Mouse (Mus musculus) CH12.LX (cell line): Measurements from ENCODE around the gene Cd7. TPM values are rescaled to one million over a fixed set of nuclear protein-coding genes. Genes with fewer than 3 reads are reported as not detected.

Experiments used
- DNase-seq: peaks from one replicate; pipeline ENCODE4 v3.0.0-alpha.2; 2013; ENCODE audit errors: extremely low read depth
- H3K27ac ChIP-seq: 2 replicates; pipeline ENCODE4 v1.5.1; 2012; ENCODE audit warnings: low read depth, mild to moderate bottlenecking, control low read depth, moderate library complexity; ENCODE audit not compliant: insufficient read depth
- H3K27me3 ChIP-seq: replicated peaks from 2 replicates; pipeline ENCODE3; 2012; ENCODE audit warnings: inconsistent platforms
- H3K36me3 ChIP-seq, 2 experiments: replicated peaks in 1 of 2; 2 replicates each; pipeline versions ENCODE3 to v1.6.1; 2012; ENCODE audit warnings: inconsistent platforms in 1 of 2, low read length in 1 of 2, mild to moderate bottlenecking in 1 of 2, mixed read lengths in 1 of 2, moderate library complexity in 1 of 2; ENCODE audit not compliant: control insufficient read depth in 1 of 2, insufficient read depth in 1 of 2
- H3K4me1 ChIP-seq, 2 experiments: 2 replicates each; pipeline ENCODE4 v1.6.1; 2012; ENCODE audit warnings: inconsistent platforms in 1 of 2, moderate library complexity in 1 of 2; ENCODE audit not compliant: insufficient read depth in 2 of 2, control insufficient read depth in 1 of 2
- H3K4me2 ChIP-seq: 2 replicates; pipeline ENCODE4 v1.6.1; 2012; ENCODE audit warnings: low read depth, mild to moderate bottlenecking, control low read depth; ENCODE audit not compliant: poor library complexity, insufficient read depth, severe bottlenecking
- H3K4me3 ChIP-seq, 3 experiments: fragments of 150-350 bp in 1 of 3; sonication (generic) in 1 of 3; replicated peaks in 1 of 3; 2 replicates each; pipeline versions ENCODE3 to v1.5.1; 2011 to 2012; ENCODE audit warnings: low read depth in 2 of 3, low read length in 2 of 3, mild to moderate bottlenecking in 2 of 3, moderate library complexity in 2 of 3, control low read depth in 1 of 3, improper control_type of control experiment in 1 of 3, inconsistent platforms in 1 of 3, mixed read lengths in 1 of 3; ENCODE audit not compliant: poor library complexity in 1 of 3
- H3K79me2 ChIP-seq: replicated peaks from 2 replicates; pipeline ENCODE4 v1.6.1; 2012; ENCODE audit warnings: mild to moderate bottlenecking, moderate library complexity; ENCODE audit not compliant: control insufficient read depth, poor library complexity, insufficient read depth, severe bottlenecking; ENCODE audit errors: extremely low read depth
- H3K9ac ChIP-seq: 2 replicates; pipeline ENCODE4 v1.6.1; 2012; ENCODE audit warnings: low read depth, mild to moderate bottlenecking, control low read depth, moderate library complexity; ENCODE audit not compliant: insufficient read depth
- H3K9me3 ChIP-seq: replicated peaks from 2 replicates; pipeline ENCODE3; 2012; ENCODE audit warnings: low read length, inconsistent platforms, mixed read lengths
- BHLHE40 ChIP-seq: IDR thresholded peaks from 2 replicates; pipeline ENCODE4 v1.6.1; 2011; ENCODE audit warnings: mild to moderate bottlenecking, low read depth, low read length, improper control_type of control experiment
- CHD1 ChIP-seq: IDR thresholded peaks from 2 replicates; pipeline ENCODE4 v1.6.1; 2012; ENCODE audit warnings: low read depth, low read length, improper control_type of control experiment, inconsistent platforms
- CHD2 ChIP-seq: IDR thresholded peaks from 2 replicates; pipeline ENCODE4 v1.6.1; 2011; ENCODE audit warnings: low read length, improper control_type of control experiment
- CTCF ChIP-seq, 2 experiments: IDR thresholded peaks in 1 of 2; conservative IDR thresholded peaks in 1 of 2; 2 replicates each; pipeline ENCODE4 v1.5.1; 2011 to 2012; ENCODE audit warnings: low read depth in 2 of 2, low read length in 2 of 2, improper control_type of control experiment in 1 of 2, inconsistent platforms in 1 of 2, mild to moderate bottlenecking in 1 of 2, moderate library complexity in 1 of 2
- E2F4 ChIP-seq: IDR thresholded peaks from 2 replicates; pipeline ENCODE4 v1.6.1; 2011; ENCODE audit warnings: low read depth, low read length, improper control_type of control experiment; ENCODE audit not compliant: insufficient replicate concordance
- ELF1 ChIP-seq: IDR thresholded peaks from 2 replicates; pipeline ENCODE4 v1.6.1; 2014; ENCODE audit warnings: low read depth, mild to moderate bottlenecking, inconsistent platforms, low read length, improper control_type of control experiment
- EP300 ChIP-seq: IDR thresholded peaks from 2 replicates; pipeline ENCODE4 v1.6.1; 2011; ENCODE audit warnings: low read length, improper control_type of control experiment
- ETS1 ChIP-seq: conservative IDR thresholded peaks from 2 replicates; pipeline ENCODE4 v1.6.1; 2012; ENCODE audit warnings: low read depth, mild to moderate bottlenecking, inconsistent platforms, low read length, improper control_type of control experiment, moderate library complexity
- GABPA ChIP-seq: IDR thresholded peaks from 2 replicates; pipeline ENCODE4 v1.6.1; 2012; ENCODE audit warnings: low read depth, low read length, improper control_type of control experiment, inconsistent platforms; ENCODE audit not compliant: insufficient replicate concordance
- HCFC1 ChIP-seq: IDR thresholded peaks from 2 replicates; pipeline ENCODE4 v1.6.1; 2012; ENCODE audit warnings: low read depth, mild to moderate bottlenecking, inconsistent platforms, low read length, improper control_type of control experiment
- IRF4 ChIP-seq: IDR thresholded peaks from 2 replicates; pipeline ENCODE4 v1.6.1; 2014; ENCODE audit warnings: low read depth, mild to moderate bottlenecking, inconsistent platforms, low read length, improper control_type of control experiment
- JUN ChIP-seq: IDR thresholded peaks from 2 replicates; pipeline ENCODE4 v1.6.1; 2011; ENCODE audit warnings: low read depth, mild to moderate bottlenecking, low read length, improper control_type of control experiment, moderate library complexity; ENCODE audit not compliant: insufficient read depth
- JUND ChIP-seq: conservative IDR thresholded peaks from 2 replicates; pipeline ENCODE4 v1.6.1; 2011; ENCODE audit warnings: low read depth, low read length, improper control_type of control experiment
- KAT2A ChIP-seq: IDR thresholded peaks from 2 replicates; pipeline ENCODE4 v1.6.1; 2012; ENCODE audit warnings: low read length, improper control_type of control experiment, inconsistent platforms; ENCODE audit not compliant: insufficient replicate concordance
- MAFK ChIP-seq: IDR thresholded peaks from 2 replicates; pipeline ENCODE4 v1.6.1; 2011; ENCODE audit warnings: low read length, improper control_type of control experiment; ENCODE audit not compliant: insufficient replicate concordance
- MAX ChIP-seq: IDR thresholded peaks from 2 replicates; pipeline ENCODE4 v1.6.1; 2011; ENCODE audit warnings: low read length, improper control_type of control experiment
- MAZ ChIP-seq: IDR thresholded peaks from 2 replicates; pipeline ENCODE4 v1.6.1; 2012; ENCODE audit warnings: low read depth, mild to moderate bottlenecking, inconsistent platforms, low read length, improper control_type of control experiment, moderate library complexity
- MEF2A ChIP-seq: IDR thresholded peaks from 2 replicates; pipeline ENCODE4 v1.6.1; 2014; ENCODE audit warnings: low read depth, mild to moderate bottlenecking, inconsistent platforms, low read length, improper control_type of control experiment, borderline replicate concordance
- MXI1 ChIP-seq: IDR thresholded peaks from 2 replicates; pipeline ENCODE4 v1.6.1; 2011; ENCODE audit warnings: mild to moderate bottlenecking, low read depth, low read length, improper control_type of control experiment
- MYC ChIP-seq: IDR thresholded peaks from 2 replicates; pipeline ENCODE4 v1.6.1; 2011; ENCODE audit warnings: low read depth, mild to moderate bottlenecking, improper control_type of control experiment, low read length
- NELFE ChIP-seq: IDR thresholded peaks from 2 replicates; pipeline ENCODE4 v1.6.1; 2011; ENCODE audit warnings: low read depth, low read length, improper control_type of control experiment
- NRF1 ChIP-seq: IDR thresholded peaks from 2 replicates; pipeline ENCODE4 v1.6.1; 2014; ENCODE audit warnings: low read depth, mild to moderate bottlenecking, inconsistent platforms, low read length, improper control_type of control experiment, moderate library complexity
- PAX5 ChIP-seq: IDR thresholded peaks from 2 replicates; pipeline ENCODE4 v1.6.1; 2012; ENCODE audit warnings: low read length, inconsistent platforms, mixed read lengths
- POLR2A ChIP-seq: IDR thresholded peaks from 2 replicates; pipeline ENCODE4 v1.6.1; 2011; ENCODE audit warnings: low read depth, mild to moderate bottlenecking, improper control_type of control experiment, low read length
- POLR2AphosphoS2 ChIP-seq: IDR thresholded peaks from 2 replicates; pipeline ENCODE4 v1.6.1; 2011; ENCODE audit warnings: low read depth, low read length, improper control_type of control experiment
- RAD21 ChIP-seq: IDR thresholded peaks from 2 replicates; pipeline ENCODE4 v1.6.1; 2011; ENCODE audit warnings: low read depth, mild to moderate bottlenecking, low read length, improper control_type of control experiment, moderate library complexity
- RCOR1 ChIP-seq: conservative IDR thresholded peaks from 2 replicates; pipeline ENCODE4 v1.6.1; 2012; ENCODE audit warnings: low read depth, mild to moderate bottlenecking, inconsistent platforms, low read length, improper control_type of control experiment
- SIN3A ChIP-seq: IDR thresholded peaks from 2 replicates; pipeline ENCODE4 v1.6.1; 2012; ENCODE audit warnings: low read length, improper control_type of control experiment, inconsistent platforms
- SMC3 ChIP-seq: IDR thresholded peaks from 2 replicates; pipeline ENCODE4 v1.6.1; 2011; ENCODE audit warnings: low read depth, low read length, improper control_type of control experiment
- TBP ChIP-seq: conservative IDR thresholded peaks from 2 replicates; pipeline ENCODE4 v1.6.1; 2011; ENCODE audit warnings: low read depth, low read length, improper control_type of control experiment
- TCF12 ChIP-seq: IDR thresholded peaks from 2 replicates; pipeline ENCODE4 v1.6.1; 2014; ENCODE audit warnings: low read depth, mild to moderate bottlenecking, inconsistent platforms, low read length, improper control_type of control experiment
- UBTF ChIP-seq: IDR thresholded peaks from 2 replicates; pipeline ENCODE4 v1.6.1; 2012; ENCODE audit warnings: low read depth, mild to moderate bottlenecking, inconsistent platforms, low read length, improper control_type of control experiment, moderate library complexity
- USF1 ChIP-seq: IDR thresholded peaks from 2 replicates; pipeline ENCODE4 v1.6.1; 2014; ENCODE audit warnings: low read depth, mild to moderate bottlenecking, inconsistent platforms, low read length, improper control_type of control experiment
- USF2 ChIP-seq: conservative IDR thresholded peaks from 2 replicates; pipeline ENCODE4 v1.6.1; 2011; ENCODE audit warnings: low read depth, low read length, improper control_type of control experiment
- ZC3H11A ChIP-seq: IDR thresholded peaks from 2 replicates; pipeline ENCODE4 v1.6.1; 2012; ENCODE audit warnings: low read depth, mild to moderate bottlenecking, inconsistent platforms, low read length, improper control_type of control experiment
- ZKSCAN1 ChIP-seq: IDR thresholded peaks from 2 replicates; pipeline ENCODE4 v1.6.1; 2012; ENCODE audit warnings: low read depth, inconsistent platforms, low read length, improper control_type of control experiment, borderline replicate concordance
- ZMIZ1 ChIP-seq: IDR thresholded peaks from 2 replicates; pipeline ENCODE4 v1.6.1; 2012; ENCODE audit warnings: low read depth, mild to moderate bottlenecking, inconsistent platforms, low read length, improper control_type of control experiment
- ZNF384 ChIP-seq: IDR thresholded peaks from 2 replicates; pipeline ENCODE4 v1.6.1; 2012; ENCODE audit warnings: low read depth, low read length, improper control_type of control experiment, inconsistent platforms
- dilution Hi-C: fragments of 300-500 bp; cut with MboI; formaldehyde crosslinking; loops from 2 replicates; pipeline ENCODE4 v1.14.3; 2020; ENCODE audit warnings: low sequenced_read_pairs; ENCODE audit not compliant: extremely low pct_unique_long_range_greater_than_20kb, extremely low pct_ligation_motif_present
- in situ Hi-C: fragments of 300-500 bp; cut with MboI; formaldehyde crosslinking; loops from 3 replicates; pipeline ENCODE4 v1.14.3; 2019; ENCODE audit warnings: low sequenced_read_pairs, low pct_ligation_motif_present, low pct_unique_long_range_greater_than_20kb, mixed read lengths
- polyA plus RNA-seq: library from polyadenylated mRNA; unstranded; fragments of >175 nt; gene quantifications from 2 replicates; pipeline ENCODE4 v1.2.1, GENCODE M21; 2012; ENCODE audit warnings: low read depth; ENCODE audit not compliant: insufficient read length
- total RNA-seq, 2 experiments: library from RNA; depleted of rRNA; stranded (reverse); fragments of 300-350 nt in 1 of 2; fragments of >200 nt in 1 of 2; gene quantifications; 2 replicates each; pipeline ENCODE4 v1.2.3; 2012 to 2014

Gene Cd7
- total and polyA plus RNA-seq, 3 experiments = 0.82 to 2.7 (median 1.0) TPM

DNA sequence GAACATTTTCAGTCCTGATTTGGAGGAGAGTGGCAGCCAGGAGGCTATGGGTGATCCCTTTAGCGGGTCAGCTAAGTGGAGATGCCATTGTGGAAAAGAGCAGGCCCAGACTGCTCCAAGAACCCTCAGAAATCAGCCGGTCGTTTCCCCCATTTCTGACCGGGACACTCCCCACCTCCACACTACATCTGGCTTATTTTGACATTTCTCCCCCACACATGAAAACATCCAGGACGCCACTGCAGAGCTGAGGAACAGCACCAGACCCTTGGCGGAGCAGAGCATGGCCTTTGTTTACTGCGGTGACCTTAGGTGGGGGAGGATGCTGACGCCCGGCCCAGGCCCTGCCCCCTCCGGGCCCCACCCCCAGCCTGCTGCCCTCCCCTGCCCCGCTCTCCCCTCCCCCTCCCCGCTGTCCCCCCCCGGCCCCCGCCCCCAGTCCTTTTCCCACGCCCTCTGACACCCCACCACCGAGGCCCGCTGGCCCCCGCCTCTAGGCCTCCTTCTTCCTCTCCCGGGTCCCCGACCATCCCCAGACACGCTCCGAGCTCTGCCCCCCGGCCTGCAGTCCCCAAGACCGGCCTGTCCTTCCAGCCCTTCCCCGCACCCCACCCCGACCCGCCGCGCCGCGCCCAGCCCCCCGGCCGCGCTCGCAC is 49.0 kb downstream of the Cd7 start:
- peak overlapping the region; percentile 91 for H3K4me2 ChIP-seq
- H3K4me3 ChIP-seq = peak overlapping the region; percentile 77 to 95 (median 93)
- TF ChIP-seq JUND (no peak), IRF4 (no peak), HCFC1 (0 out of 2 replicates have a peak, but pooled peaks have one; percentile 23), GABPA (no peak), ZNF384 (no peak), USF1 (no peak), NELFE (no peak), TBP (no peak), POLR2A (no peak), USF2 (no peak), SIN3A (peak; percentile 81; the same call in 1 of the 2 replicates), ZKSCAN1 (no peak), MXI1 (peak; percentile 93), ZC3H11A (no peak), MYC (no peak), EP300 (no peak), UBTF (no peak), MEF2A (no peak), ELF1 (no peak), MAX (peak; percentile 70), NRF1 (no peak), JUN (no peak), ZMIZ1 (no peak), CHD1 (no peak), MAFK (no peak), RCOR1 (no peak), TCF12 (no peak), MAZ (peak; percentile 53), POLR2AphosphoS2 (no peak), SMC3 (no peak), ETS1 (no peak), E2F4 (no peak), KAT2A (no peak), BHLHE40 (no peak), PAX5 (no peak), RAD21 (no peak), CTCF (conservative IDR thresholded peaks at IDR 0.05 in 1 of 2, IDR thresholded peaks at IDR 0.05 in 1 of 2; ENCODE audit: low read depth in 2 of 2, low read length in 2 of 2) (no peak), CHD2 (peak; percentile 56)
- in situ Hi-C loops (no loop called here), dilution Hi-C loops (no loop called here)
- peak overlapping the region; percentile 70 for H3K27ac ChIP-seq
- peak; percentile 51 for DNase-seq
- peaks cover 22 to 48% of the 10 kb centered on the region in 2 experiments for H3K4me1 ChIP-seq
- H3K79me2 ChIP-seq = peaks cover 56% of the 10 kb centered on the region
- H3K27me3 ChIP-seq = no peaks in the 10 kb centered on the region
- H3K9me3 ChIP-seq = no peaks in the 10 kb centered on the region
- H3K9ac ChIP-seq = peak overlapping the region; percentile 100
- peaks cover 19 to 60% of the 10 kb centered on the region in 2 experiments for H3K36me3 ChIP-seq
